Mouse (Mus musculus) kidney, adult 2 months (tissue): ENCODE measurements around the gene Gm4559.

Source experiments
- CTCF ChIP-seq: fragments of 200-500 bp; conservative IDR thresholded peaks from 2 replicates; pipeline ENCODE4 v1.5.1; 2011; ENCODE audit warnings: low read depth, mild to moderate bottlenecking, control low read depth, low read length, moderate library complexity, mixed read lengths; ENCODE audit not compliant: insufficient read depth, insufficient read length
- POLR2A ChIP-seq: fragments of 200-500 bp; IDR thresholded peaks from one replicate; pipeline ENCODE4 v1.6.1; 2011; ENCODE audit warnings: low read depth, low read length, control low read depth

- TF ChIP-seq CTCF (no peak), POLR2A (no peak)
Observed at GRCm38 (mm10) chr7:142295418-142295817, 21.3 kb upstream of the Gm4559 start.
